Mouse (Mus musculus) brown adipose tissue, adult 24 weeks (tissue): ENCODE measurements around the gene Mprip. TPM values are rescaled to one million over a fixed set of nuclear protein-coding genes. Genes with fewer than 3 reads are reported as not detected.

ENCODE experiments used
- H3K27ac ChIP-seq: fragments of 200-500 bp; replicated peaks from 2 replicates; pipeline ENCODE4 v1.5.1; 2012; ENCODE audit warnings: low read depth, mild to moderate bottlenecking, low read length
- H3K4me1 ChIP-seq: fragments of 200-500 bp; 2 replicates; pipeline ENCODE4 v1.6.1; 2012; ENCODE audit warnings: low read length, mixed read lengths; ENCODE audit not compliant: control insufficient read depth, insufficient read depth, insufficient read length
- H3K4me3 ChIP-seq: fragments of 200-500 bp; 2 replicates; pipeline ENCODE4 v1.5.1; 2012; ENCODE audit warnings: low read depth, mild to moderate bottlenecking, low read length, moderate library complexity; ENCODE audit not compliant: insufficient read depth
- polyA plus RNA-seq: library from polyadenylated mRNA; stranded (reverse); fragments of >200 nt; gene quantifications from 2 replicates; pipeline ENCODE4 v1.2.4, GENCODE M21; 2012; ENCODE audit not compliant: missing spikeins, insufficient read depth, insufficient read length

Mprip gene
- polyA plus RNA-seq, 1 experiment: 83.7 TPM

DNA sequence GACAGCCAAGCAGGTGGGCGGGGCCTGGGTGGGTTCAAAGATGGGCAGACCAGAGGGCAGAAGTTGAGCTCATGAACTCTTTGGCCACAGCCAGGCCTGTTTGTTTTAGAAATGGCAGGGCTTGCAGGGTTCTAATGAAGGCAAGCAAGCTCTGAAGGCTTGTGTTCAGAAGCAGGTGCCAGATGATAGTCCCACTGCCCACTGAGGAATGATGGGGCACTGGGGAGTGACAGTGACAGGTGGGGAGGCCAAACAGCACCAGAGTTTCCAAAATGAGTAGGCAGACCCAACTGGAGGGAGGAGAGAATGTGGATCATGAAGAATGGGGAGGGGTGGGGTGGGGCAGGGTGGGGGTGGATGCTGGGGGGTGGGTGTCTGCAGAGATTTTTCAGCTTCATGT, 144.2 kb downstream of the Mprip start:
- H3K4me1 ChIP-seq: peaks cover 5% of the 10 kb centered on the region
- H3K4me3 ChIP-seq: no peak overlapping the region
- H3K27ac ChIP-seq: no peak overlapping the region

DNA sequence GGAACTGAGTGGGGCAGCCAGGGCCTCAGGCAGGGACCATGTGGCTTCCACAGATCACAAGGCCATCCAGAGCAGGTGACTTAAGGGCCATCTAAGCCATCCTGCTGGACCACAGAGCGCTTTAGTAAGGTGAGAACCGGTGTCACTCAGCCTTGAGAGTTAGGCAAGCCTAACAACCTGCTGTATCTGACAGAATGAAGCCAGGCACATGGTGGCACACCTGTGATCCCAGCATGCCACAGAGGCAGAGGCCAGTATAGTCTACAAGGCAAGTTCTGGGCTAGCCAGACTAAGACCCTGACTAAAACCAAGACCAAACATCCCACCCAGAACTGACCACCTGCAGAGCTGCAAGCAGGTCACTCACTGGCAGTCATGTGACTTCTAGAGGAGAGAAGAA, 144.6 kb downstream of the Mprip start:
- peaks cover 5% of the 10 kb centered on the region for H3K4me1 ChIP-seq
- H3K4me3 ChIP-seq: no peak overlapping the region
- H3K27ac ChIP-seq: no peak overlapping the region

DNA sequence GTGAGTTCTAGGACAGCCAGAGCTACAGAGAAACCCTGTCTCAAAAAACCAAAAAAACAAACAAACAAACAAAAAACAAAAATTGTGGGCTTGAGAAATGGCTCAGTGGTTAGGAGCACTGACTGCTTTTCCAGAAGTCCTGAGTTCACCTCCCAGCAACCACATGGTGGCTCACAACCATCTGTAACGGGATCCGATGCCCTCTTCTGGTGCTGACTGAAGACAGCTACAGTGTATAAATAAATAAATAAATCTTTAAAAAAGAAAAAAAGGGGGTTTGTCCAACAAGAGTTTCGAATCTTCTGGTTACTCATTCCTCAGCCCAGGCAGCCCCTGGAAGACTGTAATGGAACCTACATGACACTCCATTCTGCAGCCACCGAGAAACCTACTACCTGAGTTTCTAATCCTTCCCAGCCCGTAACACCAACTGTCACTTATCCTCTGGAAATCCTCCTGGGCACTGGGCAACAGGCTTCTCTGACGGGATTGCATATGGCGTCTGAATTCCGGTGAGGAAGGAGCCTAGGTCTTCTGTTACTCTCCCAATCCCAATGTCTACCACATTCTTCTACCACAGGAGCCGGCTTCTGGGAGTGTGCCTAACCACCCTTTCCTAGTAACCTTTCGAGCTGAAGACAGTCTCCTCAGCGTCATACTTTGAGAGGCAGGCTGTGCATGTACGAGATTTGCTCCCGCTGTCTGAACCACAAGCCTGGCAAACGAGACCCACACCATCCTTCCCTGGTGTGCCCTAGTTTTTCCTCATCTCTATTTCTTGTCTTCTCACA, 147.3 kb downstream of the Mprip start:
- H3K4me3 ChIP-seq: peak overlapping the region; percentile 85
- H3K4me1 ChIP-seq: peaks cover 5% of the 10 kb centered on the region
- peak overlapping the region; percentile 100 for H3K27ac ChIP-seq

DNA sequence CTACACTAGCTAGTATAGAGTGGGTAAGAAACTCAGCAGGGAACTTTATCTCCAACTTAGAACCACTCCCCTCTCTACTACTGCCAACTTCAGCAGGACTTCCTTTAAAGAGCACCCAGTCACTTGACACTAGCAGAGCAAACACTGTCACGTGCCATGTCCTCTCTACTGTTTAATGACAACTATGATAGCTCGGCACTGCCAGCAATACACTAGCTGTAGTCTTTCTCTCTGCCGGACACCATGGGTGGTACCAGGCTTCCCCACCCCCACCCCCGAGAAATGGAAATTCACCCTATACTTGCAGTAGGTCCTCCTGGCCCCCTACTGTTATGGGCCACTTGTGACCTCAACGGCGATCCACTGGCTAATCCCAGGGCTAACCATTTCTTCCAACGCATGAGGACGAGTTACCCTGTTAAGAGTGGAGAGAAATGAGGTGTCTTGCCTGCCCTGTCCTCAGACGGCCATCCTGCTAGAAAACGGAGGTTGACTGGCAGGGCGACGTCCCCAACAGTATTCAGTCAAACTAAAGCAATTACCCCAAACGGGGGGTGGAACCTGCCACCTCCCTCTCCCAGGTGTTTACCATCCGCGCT, 148.1 kb downstream of the Mprip start:
- peak overlapping the region; percentile 100 for H3K27ac ChIP-seq
- peaks cover 5% of the 10 kb centered on the region for H3K4me1 ChIP-seq
- peak overlapping the region; percentile 85 for H3K4me3 ChIP-seq

DNA sequence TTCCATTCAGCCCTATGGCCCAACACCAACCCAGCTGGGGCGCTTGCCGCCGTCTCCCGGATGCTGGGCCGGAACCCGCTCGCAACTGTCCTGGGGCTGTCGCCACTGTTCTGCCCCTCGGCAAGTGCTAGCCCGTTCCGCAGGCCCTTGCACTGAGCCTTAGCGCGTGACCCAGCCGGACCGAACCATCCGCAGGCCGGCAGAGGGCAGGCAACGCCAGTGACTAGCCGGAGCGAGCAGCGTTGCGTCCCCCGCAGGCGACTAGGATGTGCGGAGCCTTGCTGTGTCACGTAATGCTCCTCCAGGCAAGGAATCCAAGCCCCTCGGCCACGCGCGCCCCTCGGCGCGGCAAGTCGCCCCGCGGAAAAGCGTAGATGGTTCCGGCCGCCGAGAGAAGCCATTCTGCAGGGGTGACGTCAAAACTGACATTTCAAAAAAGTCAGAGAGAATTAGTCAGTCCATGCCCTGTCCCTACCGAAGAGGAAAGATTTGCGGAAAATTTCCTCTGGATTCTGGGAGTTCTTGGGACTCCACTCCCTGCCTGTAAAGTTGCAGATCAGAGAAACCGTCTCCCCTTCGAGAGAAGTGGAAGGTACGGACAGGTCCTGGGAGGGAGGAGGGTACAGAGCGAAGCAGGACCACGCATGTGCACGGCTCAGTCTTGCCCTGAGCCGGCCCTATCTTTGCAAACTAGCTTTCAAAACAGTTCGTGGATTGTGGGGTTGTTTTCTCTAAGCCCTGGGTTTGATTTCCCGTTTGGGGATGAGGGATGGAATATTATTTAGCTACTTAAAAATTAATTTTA, 148.8 kb downstream of the Mprip start, which contains the start of gene Flcn:
Gene Flcn (minus strand): TSS at position 347 of the 805 bp plus-strand sequence.
- H3K27ac ChIP-seq: peak within 1 kb of the TSS; percentile 100
- H3K4me1 ChIP-seq: peaks cover 5% of the 10 kb centered on the region
- H3K4me3 ChIP-seq: peak within 1 kb of the TSS; percentile 85

DNA sequence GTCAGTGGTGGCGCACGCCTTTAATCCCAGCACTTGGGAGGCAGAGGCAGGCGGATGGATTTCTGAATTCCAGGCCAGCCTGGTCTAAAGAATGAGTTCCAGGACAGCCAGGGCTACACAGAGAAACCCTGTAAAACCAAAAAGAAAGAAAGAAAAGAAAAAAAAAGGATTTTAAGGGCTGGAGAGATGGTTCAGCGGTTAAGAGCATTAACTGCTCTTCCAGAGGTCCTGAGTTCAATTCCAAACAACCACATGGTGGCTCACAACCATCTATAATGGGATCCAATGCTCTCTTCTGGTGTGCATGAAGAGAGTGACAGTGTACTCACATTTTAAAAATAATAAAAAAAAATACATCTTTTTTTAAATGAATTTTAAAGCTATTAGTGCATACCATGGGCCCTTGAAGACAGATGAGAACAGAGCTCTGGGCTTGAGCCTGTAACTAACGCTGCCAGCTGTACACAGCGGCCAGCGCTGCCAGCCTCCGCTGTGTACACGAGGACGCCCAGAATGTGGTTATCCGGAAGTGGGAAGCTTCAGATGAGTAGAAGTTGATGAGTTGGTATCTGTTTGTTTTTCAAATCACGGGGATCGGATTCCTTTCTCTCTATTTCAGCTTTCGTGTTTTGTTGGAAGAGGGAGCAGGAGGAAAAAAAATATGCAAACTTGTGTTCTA, 149.5 kb downstream of the Mprip start:
- peaks cover 5% of the 10 kb centered on the region for H3K4me1 ChIP-seq
- H3K27ac ChIP-seq: peak overlapping the region; percentile 51
- peak overlapping the region; percentile 85 for H3K4me3 ChIP-seq

DNA sequence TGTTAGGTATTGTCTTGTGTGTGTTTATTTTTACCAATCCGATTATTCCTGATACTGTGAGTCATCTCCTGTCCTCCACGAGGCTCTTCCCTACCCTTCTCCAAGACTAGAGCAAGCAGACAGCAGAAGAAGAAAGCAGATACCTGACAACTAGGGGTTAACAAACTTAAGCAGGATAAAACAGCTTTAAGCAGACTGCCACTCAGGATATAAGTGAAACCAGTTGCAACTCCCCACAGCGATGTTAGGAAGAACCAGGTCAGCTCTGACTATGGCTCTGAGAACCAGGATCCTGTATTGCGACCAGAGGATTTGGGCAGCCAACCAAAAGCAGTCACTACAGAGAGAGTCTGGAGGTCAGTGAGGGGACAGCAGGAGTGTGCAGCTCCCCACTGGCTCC, 150.1 kb downstream of the Mprip start:
- Histone ChIP-seq H3K4me3 (no peak overlapping the region), H3K27ac (0 out of 2 replicates have a peak overlapping the region, but pooled peaks have one; percentile 9), H3K4me1 (peaks cover 5% of the 10 kb centered on the region)

DNA sequence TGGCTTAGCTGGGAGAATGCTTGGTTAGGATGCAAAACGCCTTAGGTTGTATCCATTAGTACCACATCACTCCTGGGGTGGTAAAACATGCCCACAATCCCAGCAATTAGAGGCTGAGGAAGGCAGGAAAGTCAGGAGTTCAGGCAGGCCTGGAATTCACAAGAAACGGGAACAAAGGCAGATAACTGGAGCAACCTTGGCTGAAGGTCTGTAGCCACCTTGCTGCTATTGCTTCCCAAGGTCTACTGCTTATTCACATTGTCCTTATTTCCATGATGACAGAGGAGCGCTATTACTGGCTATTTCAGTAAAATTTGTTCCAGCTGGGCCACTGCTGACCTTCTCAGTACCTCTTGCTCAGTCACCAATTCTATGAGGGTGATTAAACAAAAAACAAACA, 152.2 kb downstream of the Mprip start:
- Histone ChIP-seq H3K4me3 (no peak overlapping the region), H3K27ac (peak overlapping the region; percentile 67), H3K4me1 (peaks cover 5% of the 10 kb centered on the region)

DNA sequence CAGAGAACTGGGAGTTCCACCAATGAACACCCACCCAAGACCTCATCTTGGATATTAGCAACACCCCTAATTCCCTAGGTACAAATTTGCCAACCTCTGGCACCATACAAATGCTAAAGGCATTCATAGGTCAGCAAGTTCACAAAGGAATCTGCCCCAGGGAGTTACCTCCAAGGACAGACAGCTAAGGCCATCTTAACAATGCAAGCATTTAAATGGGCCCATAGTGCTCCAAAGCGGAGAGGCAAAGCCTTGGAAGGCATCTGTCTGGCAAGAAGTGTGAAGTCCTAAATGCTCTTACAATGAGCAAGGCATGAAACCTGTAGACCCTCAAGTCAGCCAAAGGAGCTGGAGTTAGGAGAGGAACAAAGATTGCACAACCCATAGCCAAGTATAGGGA, 153.2 kb downstream of the Mprip start:
- peak overlapping the region; percentile 64; the same call in 1 of the 2 replicates for H3K27ac ChIP-seq
- no peaks in the 10 kb centered on the region; the same call in 1 of the 2 replicates for H3K4me1 ChIP-seq
- H3K4me3 ChIP-seq: no peak overlapping the region

DNA sequence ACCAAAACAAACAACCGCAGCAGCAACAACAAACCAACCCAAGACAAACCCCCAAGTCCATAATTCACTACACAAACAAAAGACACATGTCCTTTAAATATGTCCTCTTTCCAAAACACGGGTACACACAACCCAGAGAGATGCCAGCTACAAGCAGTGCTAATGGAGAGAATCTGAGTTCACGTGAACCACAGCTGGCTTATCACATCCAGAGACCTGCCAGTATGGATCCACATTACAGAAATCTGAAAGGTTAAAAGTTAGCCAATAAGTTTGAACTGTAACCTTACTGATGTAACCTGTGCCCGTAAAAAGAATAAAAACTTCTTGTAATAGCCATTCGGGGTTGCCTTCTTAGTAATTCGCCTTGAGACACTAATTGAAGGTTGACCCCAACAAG, 153.8 kb downstream of the Mprip start:
- H3K27ac ChIP-seq: peak overlapping the region; percentile 41; the same call in 1 of the 2 replicates
- H3K4me3 ChIP-seq: no peak overlapping the region

DNA sequence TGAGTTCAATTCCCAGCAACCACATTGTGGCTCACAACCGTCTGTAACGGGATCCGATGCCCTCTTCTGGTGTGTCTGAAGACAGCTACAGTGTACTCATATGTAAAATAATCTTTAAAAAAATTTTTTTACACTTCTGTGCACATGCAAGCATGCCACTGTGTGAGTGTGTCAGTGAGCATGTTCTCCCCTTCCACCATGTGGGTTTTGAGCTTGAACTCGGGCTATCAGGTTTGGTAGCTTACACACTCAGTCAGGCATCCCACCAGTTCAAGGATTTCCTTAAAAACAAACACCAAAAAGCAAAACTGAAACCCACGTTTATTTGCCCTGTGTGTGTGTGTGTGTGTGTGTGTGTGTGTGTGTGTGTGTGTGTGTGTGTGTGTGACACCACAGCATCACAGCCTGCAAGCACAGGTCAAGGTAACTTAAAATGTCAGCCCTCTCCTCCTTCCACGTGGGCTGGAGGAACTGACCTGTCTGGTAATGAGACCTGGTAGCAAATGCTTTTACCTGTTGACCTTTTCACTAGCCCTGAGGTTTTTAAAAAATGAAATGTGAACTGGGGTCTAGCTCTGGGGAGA, 154.5 kb downstream of the Mprip start:
- H3K27ac ChIP-seq: no peak overlapping the region
- no peaks in the 10 kb centered on the region; the same call in 1 of the 2 replicates for H3K4me1 ChIP-seq
- H3K4me3 ChIP-seq: no peak overlapping the region

More for the DNA sequence above, 153.8 kb downstream of the Mprip start:
- no peaks in the 10 kb centered on the region; the same call in 1 of the 2 replicates for H3K4me1 ChIP-seq

DNA sequence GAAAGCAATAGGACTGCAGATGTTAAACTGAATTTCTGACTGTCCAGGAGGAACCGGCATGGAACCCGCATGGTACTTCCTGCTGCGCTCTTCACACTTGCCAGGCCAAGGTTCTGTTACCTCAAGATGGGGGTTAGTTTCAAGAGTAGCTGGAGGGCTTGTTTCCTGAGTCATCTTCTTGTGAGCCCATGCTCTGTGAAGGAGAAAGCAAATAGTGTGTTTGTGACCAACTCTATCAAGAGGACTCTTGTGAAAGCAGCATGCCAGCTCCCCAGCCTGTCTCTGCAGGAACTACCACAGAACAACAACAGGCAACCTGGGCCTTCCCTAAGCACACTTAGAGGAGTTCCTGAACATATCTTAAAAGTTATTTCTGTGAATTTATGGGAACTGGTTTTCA, 156.8 kb downstream of the Mprip start:
- Histone ChIP-seq H3K4me3 (no peak overlapping the region), H3K27ac (no peak overlapping the region), H3K4me1 (no peaks in the 10 kb centered on the region)

DNA sequence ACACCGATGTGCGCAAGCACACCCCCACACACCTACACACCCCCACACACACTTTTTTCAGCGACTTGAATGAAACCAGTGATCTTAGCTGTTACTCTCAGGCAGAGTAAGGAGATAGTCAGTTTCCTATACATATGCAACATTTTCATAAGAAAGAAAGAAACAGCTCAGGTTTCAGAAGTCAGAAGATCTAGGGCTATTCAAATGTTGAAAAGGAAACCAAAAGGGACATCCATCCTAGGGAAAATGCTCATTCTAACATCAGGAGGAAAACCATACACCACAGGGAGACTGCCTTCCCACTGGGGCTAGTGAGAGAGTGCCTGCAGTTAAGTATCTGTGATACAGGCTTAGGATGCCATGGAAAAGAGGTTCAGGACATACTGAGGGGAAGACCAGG, 160.5 kb downstream of the Mprip start:
- H3K27ac ChIP-seq: no peak overlapping the region
- H3K4me3 ChIP-seq: no peak overlapping the region
- H3K4me1 ChIP-seq: no peaks in the 10 kb centered on the region
